Comparison of ENCODE assay signal across 8 mouse cellular contexts in genomic region chr4:128613326-128613725, GRCm38 (mm10). TPM values are rescaled to one million over a fixed set of nuclear protein-coding genes. Genes with fewer than 3 reads are reported as not detected.
A peak's percentile ranks its signal among the peaks of the same experiment; 100 is the strongest.
DNase-seq lines count a peak whose midpoint lies in the region; ATAC-seq and TF ChIP-seq lines count a peak whose summit lies in the region.

No protein-coding gene starts in this region.

- no peak overlapping the region for H3K4me2 ChIP-seq in heart, embryonic 12.5 days
- no peak overlapping the region for H3K4me2 ChIP-seq in CH12.LX (ENCODE audit: insufficient read depth, low read depth, poor library complexity, severe bottlenecking)
- no peak overlapping the region for H3K4me2 ChIP-seq in forebrain, embryonic 16.5 days (ENCODE audit: low read length)
- H3K4me2 ChIP-seq in liver, postnatal 0 days (ENCODE audit: low read depth, low read length) = no peak overlapping the region

- H3K27ac ChIP-seq in heart, embryonic 12.5 days (ENCODE audit: poor library complexity, severe bottlenecking) = no peak overlapping the region
- no peak overlapping the region for H3K27ac ChIP-seq in CH12.LX (ENCODE audit: insufficient read depth, low read depth)
- peak overlapping the region; percentile 52; the same call in 1 of the 2 replicates for H3K27ac ChIP-seq in forebrain, embryonic 16.5 days (ENCODE audit: low read length)
- H3K27ac ChIP-seq in liver, postnatal 0 days (ENCODE audit: low read depth) = no peak overlapping the region

- H3K9me3 ChIP-seq in heart, embryonic 12.5 days (replicated peaks) = no peaks in the 10 kb centered on the region
- H3K9me3 ChIP-seq in CH12.LX (replicated peaks; ENCODE audit: low read length) = no peaks in the 10 kb centered on the region
- no peaks in the 10 kb centered on the region for H3K9me3 ChIP-seq in forebrain, embryonic 16.5 days (ENCODE audit: control insufficient read depth, low read length)
- H3K9me3 ChIP-seq in liver, postnatal 0 days (ENCODE audit: low read length) = no peaks in the 10 kb centered on the region

- in situ Hi-C loops in CH12.LX (cut with MboI; ENCODE audit: low pct_ligation_motif_present, low pct_unique_long_range_greater_than_20kb, low sequenced_read_pairs) = loop anchor here (5.0 kb wide), 1 partner anchor 94 kb away; no protein-coding TSS in a partner anchor

- no peak overlapping the region for H3K9ac ChIP-seq in heart, embryonic 12.5 days
- no peak overlapping the region for H3K9ac ChIP-seq in CH12.LX (ENCODE audit: insufficient read depth, low read depth)
- 0 out of 2 replicates have a peak overlapping the region, but pooled peaks have one; percentile 24 for H3K9ac ChIP-seq in forebrain, embryonic 16.5 days (replicated peaks; ENCODE audit: low read depth, low read length)
- H3K9ac ChIP-seq in liver, postnatal 0 days (replicated peaks) = no peak overlapping the region

- H3K4me3 ChIP-seq in heart, embryonic 12.5 days = no peak overlapping the region
- no peak overlapping the region for H3K4me3 ChIP-seq in CH12.LX (replicated peaks in 1 of 3; ENCODE audit: low read depth in 2 of 3, low read length in 2 of 3, poor library complexity in 1 of 3)
- no peak overlapping the region for H3K4me3 ChIP-seq in forebrain, embryonic 16.5 days (replicated peaks; ENCODE audit: low read length)
- no peak overlapping the region for H3K4me3 ChIP-seq in liver, postnatal 0 days (ENCODE audit: low read depth, low read length)

- peak; percentile 92 for TF ChIP-seq RAD21 in CH12.LX (IDR thresholded peaks at IDR 0.05; ENCODE audit: low read depth, low read length)

- no peak for TF ChIP-seq EP300 in CH12.LX (IDR thresholded peaks at IDR 0.05; ENCODE audit: low read length)
- no peak for TF ChIP-seq EP300 in liver, postnatal 0 days (IDR thresholded peaks at IDR 0.05; ENCODE audit: low read depth)

- peak; percentile 14 to 49 for DNase-seq in heart, postnatal 14 days
- peak; percentile 73 for DNase-seq in CH12.LX (ENCODE audit: extremely low read depth)
- peak; percentile 57 for DNase-seq in brain, embryonic 18.5 days (ENCODE audit: low read depth, low spot score)
- DNase-seq in liver, postnatal 0 days = peak; percentile 56
- peak; percentile 81 for DNase-seq in splenic B cell, adult 2 months (ENCODE audit: low read depth, low spot score)

- no peaks in the 10 kb centered on the region; the same call in 1 of the 2 replicates for H3K79me2 ChIP-seq in CH12.LX (replicated peaks; ENCODE audit: control insufficient read depth, extremely low read depth, insufficient read depth, poor library complexity, severe bottlenecking)

- peaks cover 21% of the 10 kb centered on the region for H3K4me1 ChIP-seq in heart, embryonic 12.5 days (replicated peaks)
- peaks cover 9 to 57% of the 10 kb centered on the region in 2 experiments for H3K4me1 ChIP-seq in CH12.LX (ENCODE audit: control insufficient read depth in 1 of 2, insufficient read depth in 2 of 2)
- peaks cover 14% of the 10 kb centered on the region for H3K4me1 ChIP-seq in forebrain, embryonic 16.5 days (replicated peaks; ENCODE audit: control insufficient read depth, insufficient read depth, low read length)
- peaks cover 28% of the 10 kb centered on the region for H3K4me1 ChIP-seq in liver, postnatal 0 days (ENCODE audit: insufficient read depth)

- peak; percentile 47 to 90 for TF ChIP-seq CTCF in CH12.LX (conservative IDR thresholded peaks at IDR 0.05 in 1 of 2, IDR thresholded peaks at IDR 0.05 in 1 of 2; ENCODE audit: low read depth in 2 of 2, low read length in 2 of 2)
- peak; percentile 87 for TF ChIP-seq CTCF in liver, postnatal 0 days (IDR thresholded peaks at IDR 0.05; ENCODE audit: low read depth)

- no peaks in the 10 kb centered on the region for H3K36me3 ChIP-seq in heart, embryonic 12.5 days
- peaks cover 0 to 2% of the 10 kb centered on the region in 2 experiments for H3K36me3 ChIP-seq in CH12.LX (replicated peaks in 1 of 2; ENCODE audit: control insufficient read depth in 1 of 2, insufficient read depth in 1 of 2, low read length in 1 of 2)
- H3K36me3 ChIP-seq in forebrain, embryonic 16.5 days (ENCODE audit: control insufficient read depth, insufficient read depth) = no peaks in the 10 kb centered on the region
- H3K36me3 ChIP-seq in liver, postnatal 0 days (replicated peaks; ENCODE audit: insufficient read depth, low read length) = no peaks in the 10 kb centered on the region
- no peaks in the 10 kb centered on the region for H3K36me3 ChIP-seq in splenic B cell, adult 2 months (ENCODE audit: control insufficient read depth, insufficient read depth, low read length, poor library complexity, severe bottlenecking)

- intact Hi-C loops in heart, postnatal 14 days (cut with DNase I) = loop anchor here (2.0 to 5.0 kb wide), 2 partner anchors 97 to 164 kb away; no protein-coding TSS in a partner anchor

- no peak for TF ChIP-seq POLR2A in CH12.LX (IDR thresholded peaks at IDR 0.05; ENCODE audit: low read depth, low read length)

- ATAC-seq in heart, embryonic 12.5 days (ENCODE audit: insufficient number of reproducible peaks, low FRiP score) = no peak
- no peak for ATAC-seq in forebrain, embryonic 16.5 days
- no peak for ATAC-seq in liver, postnatal 0 days
- no peak for ATAC-seq in inflammation-experienced regulatory T-cells, adult 6 months

- dilution Hi-C loops in CH12.LX (cut with MboI; ENCODE audit: extremely low pct_ligation_motif_present, extremely low pct_unique_long_range_greater_than_20kb, low sequenced_read_pairs) = no loop called here

- peaks cover 31% of the 10 kb centered on the region for H3K27me3 ChIP-seq in heart, embryonic 12.5 days (replicated peaks)
- H3K27me3 ChIP-seq in CH12.LX (replicated peaks) = peaks cover 1% of the 10 kb centered on the region
- H3K27me3 ChIP-seq in forebrain, embryonic 16.5 days (replicated peaks; ENCODE audit: control insufficient read depth, insufficient read depth, low read length) = no peaks in the 10 kb centered on the region
- H3K27me3 ChIP-seq in liver, postnatal 0 days (ENCODE audit: insufficient read depth, low read length) = peaks cover 5% of the 10 kb centered on the region; the same call in 1 of the 2 replicates
- H3K27me3 ChIP-seq in splenic B cell, adult 2 months (ENCODE audit: control insufficient read depth, insufficient read depth, low read length, poor library complexity, severe bottlenecking) = no peaks in the 10 kb centered on the region

- 22% methylated on average over 8 of the region's 8 CpGs for WGBS in heart, embryonic 12.5 days
- WGBS in forebrain, embryonic 16.5 days = 21% methylated on average over 8 of the region's 8 CpGs
- WGBS in liver, postnatal 0 days (ENCODE audit: insufficient replicate concordance) = 24% methylated on average over 8 of the region's 8 CpGs

TF ChIP-seq in CH12.LX, 34 proteins besides CTCF, POLR2A, EP300 and RAD21:
- TF ChIP-seq PAX5 (IDR thresholded peaks at IDR 0.05; ENCODE audit: low read length) = no peak
- 0 out of 2 replicates have a peak, but pooled peaks have one; percentile 21 for TF ChIP-seq NRF1 (IDR thresholded peaks at IDR 0.05; ENCODE audit: low read depth, low read length)
- no peak for TF ChIP-seq MYC (IDR thresholded peaks at IDR 0.05; ENCODE audit: low read depth, low read length)
- TF ChIP-seq MXI1 (IDR thresholded peaks at IDR 0.05; ENCODE audit: low read depth, low read length) = no peak
- TF ChIP-seq NELFE (IDR thresholded peaks at IDR 0.05; ENCODE audit: low read depth, low read length) = 0 out of 2 replicates have a peak, but pooled peaks have one; percentile 15
- no peak for TF ChIP-seq ZNF384 (IDR thresholded peaks at IDR 0.05; ENCODE audit: low read depth, low read length)
- TF ChIP-seq ELF1 (IDR thresholded peaks at IDR 0.05; ENCODE audit: low read depth, low read length) = no peak
- peak; percentile 90 for TF ChIP-seq SMC3 (IDR thresholded peaks at IDR 0.05; ENCODE audit: low read depth, low read length)
- TF ChIP-seq IRF4 (IDR thresholded peaks at IDR 0.05; ENCODE audit: low read depth, low read length) = peak; percentile 19; the same call in 1 of the 2 replicates
- no peak for TF ChIP-seq SIN3A (IDR thresholded peaks at IDR 0.05; ENCODE audit: low read length)
- peak; percentile 68 for TF ChIP-seq ZC3H11A (IDR thresholded peaks at IDR 0.05; ENCODE audit: low read depth, low read length)

RNA-seq across cellular contexts. Expression of gene Zscan20, which starts 3.4 kb away (rescaled TPM):
- 1 to 10 TPM; 4.4 to 4.7 TPM for total RNA-seq in heart, postnatal 14 days (2021)
- 4.7 TPM in 2 replicates for polyA plus RNA-seq in heart, embryonic 12.5 days (2016; fragmentation: Nextera tagmentation; extraction: Ambion mirVana)
- total RNA-seq in CH12.LX (2012; rRNA removed) = 5.9 and 7.6 TPM in 2 replicates
- total RNA-seq in CH12.LX (2014; rRNA removed) = 2.4 and 3.4 TPM in 2 replicates
- 4.2 and 4.9 TPM in 2 replicates for polyA plus RNA-seq in CH12.LX (2012; ENCODE audit: insufficient read length, low read depth)
- polyA plus RNA-seq in forebrain, embryonic 16.5 days (2015; fragmentation: Nextera tagmentation; extraction: Ambion mirVana) = 5.8 and 7.6 TPM in 2 replicates
- polyA plus RNA-seq in liver, postnatal 0 days (2015; fragmentation: Nextera tagmentation; extraction: Ambion mirVana) = 0.46 and 0.58 TPM in 2 replicates
- polyA plus RNA-seq in inflammation-experienced regulatory T-cells, adult 6 months (2017; shearing (Covaris generic)) = 1 to 10 TPM; 2.9 to 3.9 (median 3.0) TPM

RNA-seq across cellular contexts. Expression of gene Tlr12, which starts 5.1 kb away (rescaled TPM):
- total RNA-seq in heart, postnatal 14 days (2021) = under 1 TPM in 1 of 2 experiments, not detected in 1; 0.76 TPM
- 0.22 and 0.46 TPM in 2 replicates for polyA plus RNA-seq in heart, embryonic 12.5 days (2016; fragmentation: Nextera tagmentation; extraction: Ambion mirVana)
- total RNA-seq in CH12.LX (2012; rRNA removed) = 0.04 TPM in 1 of 2 replicates, not detected in the other
- total RNA-seq in CH12.LX (2014; rRNA removed) = 0.12 and 0.31 TPM in 2 replicates
- polyA plus RNA-seq in CH12.LX (2012; ENCODE audit: insufficient read length, low read depth) = 0.14 and 0.15 TPM in 2 replicates
- 1.6 and 3.0 TPM in 2 replicates for polyA plus RNA-seq in forebrain, embryonic 16.5 days (2015; fragmentation: Nextera tagmentation; extraction: Ambion mirVana)
- 1.9 and 2.3 TPM in 2 replicates for polyA plus RNA-seq in liver, postnatal 0 days (2015; fragmentation: Nextera tagmentation; extraction: Ambion mirVana)
- polyA plus RNA-seq in inflammation-experienced regulatory T-cells, adult 6 months (2017; shearing (Covaris generic)) = under 1 TPM; 0.31 to 0.92 (median 0.38) TPM

RNA-seq across cellular contexts. Expression of gene Phc2, which starts 41.2 kb away (rescaled TPM):
- total RNA-seq in heart, postnatal 14 days (2021) = 10 to 100 TPM; 51.0 to 55.5 TPM
- 53.3 and 58.5 TPM in 2 replicates for polyA plus RNA-seq in heart, embryonic 12.5 days (2016; fragmentation: Nextera tagmentation; extraction: Ambion mirVana)
- total RNA-seq in CH12.LX (2012; rRNA removed) (29.6 and 32.7 TPM in 2 replicates), CH12.LX (2014; rRNA removed) (23.5 and 24.1 TPM in 2 replicates)
- 53.2 and 56.1 TPM in 2 replicates for polyA plus RNA-seq in CH12.LX (2012; ENCODE audit: insufficient read length, low read depth)
- 33.2 and 34.9 TPM in 2 replicates for polyA plus RNA-seq in forebrain, embryonic 16.5 days (2015; fragmentation: Nextera tagmentation; extraction: Ambion mirVana)
- 14.6 and 18.7 TPM in 2 replicates for polyA plus RNA-seq in liver, postnatal 0 days (2015; fragmentation: Nextera tagmentation; extraction: Ambion mirVana)
- 10 to 100 TPM in 2 of 3 experiments, 1 to 10 TPM in 1; 9.9 to 16.1 (median 15.0) TPM for polyA plus RNA-seq in inflammation-experienced regulatory T-cells, adult 6 months (2017; shearing (Covaris generic))
